Mouse (Mus musculus) kidney, adult 2 months (tissue): ENCODE data around the gene Fam24b. TPM values are rescaled to one million over a fixed set of nuclear protein-coding genes. Genes with fewer than 3 reads are reported as not detected.

Experiments
- DNase-seq: peaks from one replicate; pipeline ENCODE4 v3.0.0; 2021
- H3K27ac ChIP-seq: fragments of 200-500 bp; 2 replicates; pipeline ENCODE4 v1.5.1; 2012; ENCODE audit warnings: low read depth, low read length, control low read depth, inconsistent platforms; ENCODE audit not compliant: insufficient read depth
- H3K27me3 ChIP-seq: fragments of 200-500 bp; replicated peaks from 2 replicates; pipeline ENCODE4 v1.6.1; 2012; ENCODE audit warnings: mild to moderate bottlenecking, moderate library complexity, low read length, inconsistent platforms; ENCODE audit not compliant: control insufficient read depth, insufficient read depth
- H3K36me3 ChIP-seq: fragments of 200-500 bp; 2 replicates; pipeline ENCODE4 v1.6.1; 2012; ENCODE audit warnings: mild to moderate bottlenecking, moderate library complexity, low read length, inconsistent platforms; ENCODE audit not compliant: control insufficient read depth, insufficient read depth
- H3K4me1 ChIP-seq: fragments of 200-500 bp; 2 replicates; pipeline ENCODE4 v1.6.1; 2011; ENCODE audit warnings: low read length; ENCODE audit not compliant: control insufficient read depth, insufficient read depth
- H3K4me3 ChIP-seq: fragments of 200-500 bp; 2 replicates; pipeline ENCODE4 v1.5.1; 2011; ENCODE audit warnings: mild to moderate bottlenecking, low read depth, low read length, control low read depth; ENCODE audit not compliant: insufficient read depth
- CTCF ChIP-seq: fragments of 200-500 bp; conservative IDR thresholded peaks from 2 replicates; pipeline ENCODE4 v1.5.1; 2011; ENCODE audit warnings: low read depth, mild to moderate bottlenecking, control low read depth, low read length, moderate library complexity, mixed read lengths; ENCODE audit not compliant: insufficient read depth, insufficient read length
- POLR2A ChIP-seq: fragments of 200-500 bp; IDR thresholded peaks from one replicate; pipeline ENCODE4 v1.6.1; 2011; ENCODE audit warnings: low read depth, low read length, control low read depth
- WGBS: fragments of 180-500 bp; shearing (Covaris S2); methylation state at CpG from one replicate; pipeline ENCODE4 v1.1.7; 2018; 5-methylcytosine and 5-hydroxymethylcytosine counted together
- polyA plus RNA-seq: library from polyadenylated mRNA; depleted of rRNA; stranded (reverse); fragments of >200 nt; gene quantifications from 2 replicates; pipeline ENCODE4 v1.2.3, GENCODE M21; 2012

The Fam24b gene
- polyA plus RNA-seq, 1 experiment: not detected

- H3K4me1 ChIP-seq: no peaks in the 10 kb centered on the region
- H3K4me3 ChIP-seq: peak overlapping the region; percentile 75
- TF ChIP-seq CTCF (no peak), POLR2A (no peak)
- H3K27me3 ChIP-seq: no peaks in the 10 kb centered on the region
- H3K27ac ChIP-seq: peak overlapping the region; percentile 58
- H3K36me3 ChIP-seq: no peaks in the 10 kb centered on the region
- no peak for DNase-seq
- under 1% methylated on average over 35 of the region's 35 CpGs for WGBS
These were observed 32.9 kb upstream of the Fam24b start for GRCm38 (mm10) chr7:131362269-131362614.

GRCm38 (mm10) chr7:131356105-131356504 is 26.8 kb upstream of the Fam24b start:
- Histone ChIP-seq H3K27me3 (no peaks in the 10 kb centered on the region), H3K36me3 (peaks cover 3% of the 10 kb centered on the region), H3K27ac (no peak overlapping the region), H3K4me1 (no peaks in the 10 kb centered on the region), H3K4me3 (no peak overlapping the region)
- 96% methylated on average over 13 of the region's 13 CpGs for WGBS
- TF ChIP-seq CTCF (no peak), POLR2A (no peak)
- DNase-seq: no peak

- H3K36me3 ChIP-seq: peaks cover 3% of the 10 kb centered on the region
- H3K4me1 ChIP-seq: no peaks in the 10 kb centered on the region
- WGBS: 70% methylated on average over 7 of the region's 7 CpGs
- H3K27ac ChIP-seq: no peak overlapping the region
- no peak for DNase-seq
- TF ChIP-seq POLR2A: no peak
- no peak for TF ChIP-seq CTCF
- no peaks in the 10 kb centered on the region for H3K27me3 ChIP-seq
- H3K4me3 ChIP-seq: no peak overlapping the region
These were observed 16.7 kb upstream of the Fam24b start for GRCm38 (mm10) chr7:131345856-131346541.

GRCm38 (mm10) chr7:131337502-131338068 is 8.3 kb upstream of the Fam24b start:
- TF ChIP-seq POLR2A: no peak
- TF ChIP-seq CTCF: no peak

GRCm38 (mm10) chr7:131333564-131333963 is 4.2 kb upstream of the Fam24b start, which contains the start of gene Fam24a:
Gene Fam24a, plus strand, starts transcription at chr7:131333864.
- TF ChIP-seq POLR2A (no peak), CTCF (no peak)
- Histone ChIP-seq H3K27me3 (no peaks in the 10 kb centered on the region), H3K4me3 (no peak within 1 kb of the TSS), H3K36me3 (no peaks in the 10 kb centered on the region), H3K4me1 (no peaks in the 10 kb centered on the region), H3K27ac (no peak within 1 kb of the TSS)
- WGBS: 44% methylated on average over 1 of the region's 1 CpGs
- no peak for DNase-seq

More at GRCm38 (mm10) chr7:131337502-131338068, 8.3 kb upstream of the Fam24b start:
- no peak for DNase-seq
- no peaks in the 10 kb centered on the region for H3K36me3 ChIP-seq
- no peak overlapping the region for H3K4me3 ChIP-seq
- 71% methylated on average over 8 of the region's 8 CpGs for WGBS
- H3K27me3 ChIP-seq: no peaks in the 10 kb centered on the region
- H3K27ac ChIP-seq: no peak overlapping the region
- H3K4me1 ChIP-seq: no peaks in the 10 kb centered on the region

GRCm38 (mm10) chr7:131331688-131332087 is 2.4 kb upstream of the Fam24b start:
- Histone ChIP-seq H3K27me3 (no peaks in the 10 kb centered on the region), H3K4me3 (no peak overlapping the region), H3K4me1 (no peaks in the 10 kb centered on the region), H3K27ac (no peak overlapping the region), H3K36me3 (no peaks in the 10 kb centered on the region)
- WGBS: 67% methylated on average over 2 of the region's 2 CpGs
- DNase-seq: no peak
- TF ChIP-seq POLR2A: no peak
- no peak for TF ChIP-seq CTCF

- H3K4me1 ChIP-seq: no peaks in the 10 kb centered on the region
- H3K4me3 ChIP-seq: no peak overlapping the region
- TF ChIP-seq POLR2A (no peak), CTCF (no peak)
- DNase-seq: no peak
- 82% methylated on average over 5 of the region's 5 CpGs for WGBS
- H3K27ac ChIP-seq: no peak overlapping the region
- H3K27me3 ChIP-seq: no peaks in the 10 kb centered on the region
- H3K36me3 ChIP-seq: no peaks in the 10 kb centered on the region
These were observed 2.3 kb downstream of the Fam24b start for GRCm38 (mm10) chr7:131327054-131327453.
